Mouse (Mus musculus): ENCODE measurements around the gene Gm11549. TPM values are rescaled to one million over a fixed set of nuclear protein-coding genes. Genes with fewer than 3 reads are reported as not detected.

Gm11549 gene
- polyA plus RNA-seq, 1 experiment = 0.04 TPM

DNA sequence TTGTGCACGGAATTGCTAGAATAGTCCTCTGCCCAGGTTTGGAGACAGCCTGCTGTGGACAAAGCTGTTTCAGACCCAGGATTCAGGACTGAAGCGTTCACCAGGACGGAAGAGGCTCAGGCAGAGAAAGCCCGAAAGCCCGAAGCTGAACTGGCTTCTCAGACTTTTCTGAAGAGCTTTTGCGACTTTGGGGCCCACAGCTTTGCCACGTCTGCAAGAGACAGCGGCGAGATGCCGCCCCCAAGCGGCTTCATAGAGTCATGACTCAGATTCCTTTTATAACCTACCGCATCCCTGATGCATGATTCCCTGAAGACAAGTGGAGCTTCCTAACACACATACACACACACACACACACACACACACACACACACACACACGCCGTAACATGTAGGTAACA, 24.9 kb downstream of the Gm11549 start:
- WGBS = 10% methylated on average over 14 of the region's 14 CpGs
- TF ChIP-seq POLR2A (IDR thresholded peaks at IDR 0.05; ENCODE audit: borderline replicate concordance, extremely low read depth, low read depth, low read length) (no peak), CTCF (IDR thresholded peaks at IDR 0.05; ENCODE audit: insufficient read depth, low read length) (peak; percentile 73)
- DNase-seq = peak; percentile 56
- H3K4me3 ChIP-seq (replicated peaks; ENCODE audit: extremely low read depth, low read depth, low read length) = no peak overlapping the region
- no peaks in the 10 kb centered on the region; the same call in 1 of the 2 replicates for H3K4me1 ChIP-seq (ENCODE audit: control insufficient read depth, insufficient read depth, low read length)

DNA sequence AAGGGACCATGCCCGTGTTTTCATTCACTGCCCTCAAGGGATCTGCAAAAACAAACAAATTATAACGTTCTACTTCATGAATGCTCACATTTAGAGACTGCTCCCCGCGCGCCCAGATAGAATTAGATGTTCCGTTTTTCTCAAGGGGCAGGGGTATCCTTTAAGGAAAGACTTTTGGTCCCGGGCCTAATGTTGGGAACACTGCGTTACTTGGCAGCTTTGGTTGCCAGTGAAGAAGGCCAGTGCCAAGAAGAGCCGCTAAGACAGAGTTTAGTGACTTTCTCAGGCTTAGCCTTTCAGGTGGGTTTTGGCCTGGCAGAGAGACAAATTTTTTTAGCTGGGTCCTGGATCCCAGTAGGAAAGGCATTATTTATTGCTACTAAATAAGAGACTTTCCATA, 25.3 kb downstream of the Gm11549 start:
- WGBS = 83% methylated on average over 9 of the region's 9 CpGs
- no peak for DNase-seq
- TF ChIP-seq POLR2A (IDR thresholded peaks at IDR 0.05; ENCODE audit: borderline replicate concordance, extremely low read depth, low read depth, low read length) (no peak), CTCF (IDR thresholded peaks at IDR 0.05; ENCODE audit: insufficient read depth, low read length) (no peak)
- Histone ChIP-seq H3K4me3 (replicated peaks; ENCODE audit: extremely low read depth, low read depth, low read length) (no peak overlapping the region), H3K4me1 (ENCODE audit: control insufficient read depth, insufficient read depth, low read length) (no peaks in the 10 kb centered on the region; the same call in 1 of the 2 replicates)

- peak; percentile 90 for DNase-seq
- Histone ChIP-seq H3K4me3 (replicated peaks; ENCODE audit: extremely low read depth, low read depth, low read length) (no peak overlapping the region), H3K4me1 (ENCODE audit: control insufficient read depth, insufficient read depth, low read length) (no peaks in the 10 kb centered on the region; the same call in 1 of the 2 replicates)
- WGBS = 4% methylated on average over 6 of the region's 6 CpGs
- TF ChIP-seq CTCF (IDR thresholded peaks at IDR 0.05; ENCODE audit: insufficient read depth, low read length) = peak; percentile 96
- TF ChIP-seq POLR2A (IDR thresholded peaks at IDR 0.05; ENCODE audit: borderline replicate concordance, extremely low read depth, low read depth, low read length) = no peak
Observed at GRCm38 (mm10) chr3:36495436-36495835, 26.2 kb downstream of the Gm11549 start.

- WGBS = 76% methylated on average over 2 of the region's 2 CpGs
- no peak for DNase-seq
- Histone ChIP-seq H3K4me1 (ENCODE audit: control insufficient read depth, insufficient read depth, low read length) (no peaks in the 10 kb centered on the region; the same call in 1 of the 2 replicates), H3K4me3 (replicated peaks; ENCODE audit: extremely low read depth, low read depth, low read length) (no peak overlapping the region)
- TF ChIP-seq POLR2A (IDR thresholded peaks at IDR 0.05; ENCODE audit: borderline replicate concordance, extremely low read depth, low read depth, low read length) (no peak), CTCF (IDR thresholded peaks at IDR 0.05; ENCODE audit: insufficient read depth, low read length) (no peak)
Observed at GRCm38 (mm10) chr3:36494613-36495012, 27.0 kb downstream of the Gm11549 start.

GRCm38 (mm10) chr3:36493641-36494283, 27.9 kb downstream of the Gm11549 start:
- H3K4me3 ChIP-seq (replicated peaks; ENCODE audit: extremely low read depth, low read depth, low read length) = no peak overlapping the region
- WGBS = 46% methylated on average over 6 of the region's 6 CpGs
- DNase-seq = no peak
- TF ChIP-seq CTCF (IDR thresholded peaks at IDR 0.05; ENCODE audit: insufficient read depth, low read length) (no peak), POLR2A (IDR thresholded peaks at IDR 0.05; ENCODE audit: borderline replicate concordance, extremely low read depth, low read depth, low read length) (no peak)
- H3K4me1 ChIP-seq (ENCODE audit: control insufficient read depth, insufficient read depth, low read length) = no peaks in the 10 kb centered on the region; the same call in 1 of the 2 replicates

- no peaks in the 10 kb centered on the region; the same call in 1 of the 2 replicates for H3K4me1 ChIP-seq (ENCODE audit: control insufficient read depth, insufficient read depth, low read length)
- no peak overlapping the region for H3K4me3 ChIP-seq (replicated peaks; ENCODE audit: extremely low read depth, low read depth, low read length)
- DNase-seq = no peak
- no peak for TF ChIP-seq CTCF (IDR thresholded peaks at IDR 0.05; ENCODE audit: insufficient read depth, low read length)
- TF ChIP-seq POLR2A (IDR thresholded peaks at IDR 0.05; ENCODE audit: borderline replicate concordance, extremely low read depth, low read depth, low read length) = no peak
- 77% methylated on average over 9 of the region's 9 CpGs for WGBS
Observed at GRCm38 (mm10) chr3:36492716-36493391, 28.8 kb downstream of the Gm11549 start.

- no peak overlapping the region for H3K4me3 ChIP-seq (replicated peaks; ENCODE audit: extremely low read depth, low read depth, low read length)
- TF ChIP-seq CTCF (IDR thresholded peaks at IDR 0.05; ENCODE audit: insufficient read depth, low read length) (no peak), POLR2A (IDR thresholded peaks at IDR 0.05; ENCODE audit: borderline replicate concordance, extremely low read depth, low read depth, low read length) (no peak)
- 88% methylated on average over 5 of the region's 5 CpGs for WGBS
- no peaks in the 10 kb centered on the region; the same call in 1 of the 2 replicates for H3K4me1 ChIP-seq (ENCODE audit: control insufficient read depth, insufficient read depth, low read length)
- DNase-seq = no peak
Observed at GRCm38 (mm10) chr3:36491535-36491934, 30.1 kb downstream of the Gm11549 start.

- Histone ChIP-seq H3K4me1 (ENCODE audit: control insufficient read depth, insufficient read depth, low read length) (no peaks in the 10 kb centered on the region), H3K4me3 (replicated peaks; ENCODE audit: extremely low read depth, low read depth, low read length) (no peak overlapping the region)
- TF ChIP-seq POLR2A (IDR thresholded peaks at IDR 0.05; ENCODE audit: borderline replicate concordance, extremely low read depth, low read depth, low read length) = no peak
- TF ChIP-seq CTCF (IDR thresholded peaks at IDR 0.05; ENCODE audit: insufficient read depth, low read length) = no peak
- WGBS = 92% methylated on average over 1 of the region's 1 CpGs
- no peak for DNase-seq
Observed at GRCm38 (mm10) chr3:36489590-36489910, 32.1 kb downstream of the Gm11549 start.

DNA sequence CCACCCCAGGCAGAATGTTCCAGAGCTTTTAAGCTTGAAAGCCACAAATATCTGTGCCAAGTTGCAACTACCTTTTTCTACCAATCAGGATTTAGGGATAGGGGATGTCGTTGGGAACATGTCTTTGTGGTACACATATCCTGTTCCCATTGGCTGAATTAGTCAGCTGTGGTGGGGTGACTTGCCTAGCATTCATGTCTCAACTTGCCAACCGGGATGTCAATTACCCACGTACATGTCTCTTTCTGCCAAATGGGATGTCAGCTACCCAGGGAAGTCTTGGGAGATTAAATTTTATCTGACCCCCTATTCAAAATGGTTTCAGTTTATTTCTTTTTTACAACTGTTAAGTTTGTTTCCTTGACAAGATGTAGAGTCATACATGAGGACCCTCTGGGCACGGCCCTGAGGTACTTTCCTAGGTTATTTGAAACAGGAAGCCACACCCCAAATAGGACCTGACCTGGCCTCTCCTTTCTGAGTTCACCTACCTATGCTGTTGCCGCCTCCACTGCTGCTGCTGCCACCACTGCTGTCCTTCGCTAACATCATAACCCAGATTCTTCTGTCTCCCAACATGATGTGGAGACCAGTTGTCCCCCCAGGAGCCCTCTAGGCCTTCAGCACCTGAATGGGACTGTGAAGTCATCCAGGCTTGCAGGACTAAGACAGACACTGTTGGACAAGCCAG, 32.6 kb downstream of the Gm11549 start:
- H3K4me3 ChIP-seq (replicated peaks; ENCODE audit: extremely low read depth, low read depth, low read length) = no peak overlapping the region
- no peak for DNase-seq
- H3K4me1 ChIP-seq (ENCODE audit: control insufficient read depth, insufficient read depth, low read length) = no peaks in the 10 kb centered on the region
- 80% methylated on average over 6 of the region's 6 CpGs for WGBS
- TF ChIP-seq CTCF (IDR thresholded peaks at IDR 0.05; ENCODE audit: insufficient read depth, low read length) = no peak
- TF ChIP-seq POLR2A (IDR thresholded peaks at IDR 0.05; ENCODE audit: borderline replicate concordance, extremely low read depth, low read depth, low read length) = no peak
